In the genomic region with DNA sequence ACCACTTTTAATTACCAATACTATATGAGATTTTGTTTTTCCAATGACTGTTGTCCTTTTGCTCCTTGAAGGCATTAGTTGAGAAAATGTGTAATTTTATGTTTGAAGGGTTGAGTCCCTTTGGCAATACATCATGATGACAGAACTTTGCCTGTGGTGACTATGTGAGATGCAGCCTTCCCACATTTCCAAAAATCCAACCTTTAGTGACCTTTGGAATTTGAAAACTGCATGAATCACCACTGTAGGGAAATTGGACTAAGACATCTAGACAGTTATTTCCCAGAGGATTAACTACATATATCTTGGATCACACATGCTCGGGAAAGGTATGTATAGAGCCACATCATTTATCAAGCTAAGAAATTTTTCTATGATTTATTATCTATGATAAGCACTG, we compare ENCODE assay signal across 30 mouse cellular contexts.
"Had no signal": no experiment of that assay in that cellular context is flagged by ENCODE, and none has a peak within 500 bp of the region (broad histone marks: within the 10 kb centered on the region; RNA-seq: fewer than 3 reads in every experiment).

No protein-coding gene starts in this region.

- H3K4me1 ChIP-seq: limb, embryonic 10.5 days; limb, embryonic 12.5 days; limb, embryonic 13.5 days; limb, embryonic 15.5 days; liver, embryonic 12.5 days; liver, embryonic 13.5 days; liver, embryonic 15.5 days; lung, embryonic 15.5 days; megakaryocyte, embryonic 14.5 days; midbrain, embryonic 10.5 days; midbrain, embryonic 12.5 days; midbrain, embryonic 13.5 days; midbrain, embryonic 15.5 days; neural tube, embryonic 12.5 days had no signal

- H3K36me3 ChIP-seq: limb, embryonic 10.5 days; limb, embryonic 12.5 days; limb, embryonic 13.5 days; limb, embryonic 15.5 days; liver, embryonic 12.5 days; liver, embryonic 13.5 days; liver, embryonic 15.5 days; lung, embryonic 15.5 days; midbrain, embryonic 10.5 days; midbrain, embryonic 12.5 days; midbrain, embryonic 13.5 days; midbrain, embryonic 15.5 days; neural tube, embryonic 12.5 days had no signal

- H3K27me3 ChIP-seq: limb, embryonic 12.5 days; limb, embryonic 13.5 days; limb, embryonic 15.5 days; liver, embryonic 12.5 days; liver, embryonic 13.5 days; liver, embryonic 15.5 days; lung, embryonic 15.5 days; megakaryocyte, embryonic 14.5 days; midbrain, embryonic 12.5 days; midbrain, embryonic 13.5 days; midbrain, embryonic 15.5 days; neural tube, embryonic 12.5 days had no signal

- ATAC-seq: liver, embryonic 12.5 days; liver, postnatal 0 days; lung, postnatal 0 days; midbrain, embryonic 13.5 days; midbrain, embryonic 15.5 days; midbrain, embryonic 16.5 days had no signal

- DNase-seq: left cerebral cortex, postnatal 4 days; liver; liver, embryonic 13.5 days; liver, postnatal 0 days; lung, adult 18-20 months; lung, adult 2 months; lung, embryonic 14.5 days; lung, postnatal 10 days; lung, postnatal 14 days; lung, postnatal 36 days; lung, postnatal 4 days; midbrain, embryonic 14.5 days had no signal

- H3K27ac ChIP-seq: limb, embryonic 10.5 days; limb, embryonic 12.5 days; limb, embryonic 13.5 days; limb, embryonic 15.5 days; liver, embryonic 12.5 days; liver, embryonic 13.5 days; liver, embryonic 14.5 days; liver, embryonic 15.5 days; lung, embryonic 15.5 days; macrophage; midbrain, embryonic 10.5 days; midbrain, embryonic 12.5 days; midbrain, embryonic 13.5 days; midbrain, embryonic 15.5 days; neural tube, embryonic 12.5 days had no signal

- H3K4me3 ChIP-seq: limb, embryonic 10.5 days; limb, embryonic 12.5 days; limb, embryonic 13.5 days; limb, embryonic 15.5 days; liver, embryonic 12.5 days; liver, embryonic 13.5 days; liver, embryonic 15.5 days; lung, embryonic 15.5 days; megakaryocyte, embryonic 14.5 days; midbrain, embryonic 10.5 days; midbrain, embryonic 12.5 days; midbrain, embryonic 13.5 days; midbrain, embryonic 15.5 days; myocyte; neural tube, embryonic 12.5 days had no signal
